Mouse (Mus musculus) limb, embryonic 14.5 days (tissue): ENCODE data around the gene Gm10563. TPM values are rescaled to one million over a fixed set of nuclear protein-coding genes. Genes with fewer than 3 reads are reported as not detected.
A peak's percentile ranks its signal among the peaks of the same experiment; 100 is the strongest.

Source experiments
- ATAC-seq: fragments of 200-750 bp; cut with Nextera tagmentation; 2 replicates; pipeline ENCODE4 v1.8.0; 2017; ENCODE audit warnings: low read depth, moderate number of reproducible peaks, moderate TSS enrichment; ENCODE audit not compliant: low FRiP score
- DNase-seq: peaks from one replicate; pipeline ENCODE4 v3.0.0-alpha.2; 2015; ENCODE audit warnings: low spot score
- H3K27ac ChIP-seq: fragments of 300-500 bp; sonication (generic); replicated peaks from 2 replicates; pipeline ENCODE4 v1.5.1; 2014; ENCODE audit warnings: low read depth, mild to moderate bottlenecking, low read length, moderate library complexity, mixed read lengths
- H3K27me3 ChIP-seq: fragments of 300-500 bp; sonication (generic); 2 replicates; pipeline ENCODE4 v1.6.1; 2014; ENCODE audit warnings: low read length, mixed read lengths; ENCODE audit not compliant: control insufficient read depth, insufficient read depth
- H3K36me3 ChIP-seq: fragments of 300-500 bp; sonication (generic); 2 replicates; pipeline ENCODE4 v1.6.1; 2014; ENCODE audit warnings: mild to moderate bottlenecking, low read length, moderate library complexity, mixed read lengths; ENCODE audit not compliant: control insufficient read depth, insufficient read depth
- H3K4me1 ChIP-seq: fragments of 300-500 bp; sonication (generic); 2 replicates; pipeline ENCODE4 v1.6.1; 2014; ENCODE audit warnings: antibody characterized with exemption, low read length, mixed read lengths; ENCODE audit not compliant: control insufficient read depth, insufficient read depth
- H3K4me2 ChIP-seq: fragments of 300-500 bp; sonication (generic); replicated peaks from 2 replicates; pipeline ENCODE4 v1.6.1; 2014; ENCODE audit warnings: low read depth, mild to moderate bottlenecking, low read length, moderate library complexity; ENCODE audit not compliant: severe bottlenecking
- H3K4me3 ChIP-seq: fragments of 300-500 bp; sonication (generic); replicated peaks from 2 replicates; pipeline ENCODE4 v1.5.1; 2014; ENCODE audit warnings: low read length
- H3K9ac ChIP-seq: fragments of 300-500 bp; sonication (generic); 2 replicates; pipeline ENCODE4 v1.6.1; 2014; ENCODE audit warnings: mild to moderate bottlenecking, low read depth, low read length, moderate library complexity; ENCODE audit not compliant: severe bottlenecking
- H3K9me3 ChIP-seq: fragments of 300-500 bp; sonication (generic); 2 replicates; pipeline ENCODE4 v1.6.1; 2016; ENCODE audit warnings: low read length; ENCODE audit not compliant: control insufficient read depth
- POLR2A ChIP-seq: fragments of 200-500 bp; IDR thresholded peaks from 2 replicates; pipeline ENCODE4 v1.8.0; 2012; ENCODE audit warnings: inconsistent platforms, mild to moderate bottlenecking, moderate library complexity, borderline replicate concordance; ENCODE audit not compliant: insufficient read depth, insufficient read length; ENCODE audit errors: extremely low read depth
- WGBS: fragments of 180-500 bp; shearing (Covaris S2); extraction: QIAGEN DNeasy Blood & Tissue Kit; methylation state at CpG from one replicate; pipeline ENCODE4 v1.1.7; 2014; 5-methylcytosine and 5-hydroxymethylcytosine counted together
- polyA plus RNA-seq, 2 experiments: library from polyadenylated mRNA; depleted of rRNA in 1 of 2; stranded (reverse) in 1 of 2; unstranded in 1 of 2; fragments of >200 nt; fragmentation: Nextera tagmentation in 1 of 2; extraction: Ambion mirVana in 1 of 2; gene quantifications; 2 replicates each; pipeline versions ENCODE4 v1.2.1 to v1.2.3; 2012 to 2014

The Gm10563 gene
- polyA plus RNA-seq, 2 experiments: not detected

GRCm38 (mm10) chr4:155591012-155591719 lies 54.0 kb downstream of the Gm10563 start:
- Histone ChIP-seq H3K9ac (no peak overlapping the region), H3K9me3 (no peaks in the 10 kb centered on the region), H3K4me3 (no peak overlapping the region), H3K4me1 (no peaks in the 10 kb centered on the region), H3K27me3 (no peaks in the 10 kb centered on the region), H3K27ac (no peak overlapping the region), H3K36me3 (peaks cover 47% of the 10 kb centered on the region), H3K4me2 (no peak overlapping the region)
- DNase-seq: no peak
- no peak for ATAC-seq
- no peak for TF ChIP-seq POLR2A
- WGBS: 88% methylated on average over 7 of the region's 7 CpGs

- DNase-seq (no peak), ATAC-seq (no peak)
- Histone ChIP-seq H3K4me2 (no peak overlapping the region), H3K4me3 (no peak overlapping the region), H3K9ac (no peak overlapping the region), H3K36me3 (peaks cover 65% of the 10 kb centered on the region), H3K27ac (no peak overlapping the region), H3K27me3 (no peaks in the 10 kb centered on the region), H3K4me1 (no peaks in the 10 kb centered on the region), H3K9me3 (no peaks in the 10 kb centered on the region)
- no peak for TF ChIP-seq POLR2A
- 91% methylated on average over 5 of the region's 5 CpGs for WGBS
These were observed 55.9 kb downstream of the Gm10563 start for GRCm38 (mm10) chr4:155589356-155589755.

GRCm38 (mm10) chr4:155582279-155582905 lies 62.8 kb downstream of the Gm10563 start:
- no peak for ATAC-seq
- WGBS: 91% methylated on average over 6 of the region's 6 CpGs

GRCm38 (mm10) chr4:155580420-155580819 lies 64.8 kb downstream of the Gm10563 start:
- H3K4me1 ChIP-seq: no peaks in the 10 kb centered on the region
- H3K4me3 ChIP-seq: no peak overlapping the region
- H3K4me2 ChIP-seq: no peak overlapping the region
- peak; percentile 22 for DNase-seq
- H3K27me3 ChIP-seq: no peaks in the 10 kb centered on the region
- 32% methylated on average over 1 of the region's 1 CpGs for WGBS
- no peak overlapping the region for H3K27ac ChIP-seq
- H3K36me3 ChIP-seq: peaks cover 66% of the 10 kb centered on the region
- TF ChIP-seq POLR2A: no peak
- H3K9me3 ChIP-seq: no peaks in the 10 kb centered on the region
- ATAC-seq: no peak
- no peak overlapping the region for H3K9ac ChIP-seq

More at GRCm38 (mm10) chr4:155582279-155582905, 62.8 kb downstream of the Gm10563 start:
- H3K27me3 ChIP-seq: no peaks in the 10 kb centered on the region
- H3K4me3 ChIP-seq: no peak overlapping the region
- no peak for DNase-seq
- no peak overlapping the region for H3K4me2 ChIP-seq
- H3K9ac ChIP-seq: no peak overlapping the region
- H3K9me3 ChIP-seq: no peaks in the 10 kb centered on the region
- no peak for TF ChIP-seq POLR2A
- no peak overlapping the region for H3K27ac ChIP-seq
- peaks cover 77% of the 10 kb centered on the region for H3K36me3 ChIP-seq
- H3K4me1 ChIP-seq: no peaks in the 10 kb centered on the region

GRCm38 (mm10) chr4:155578336-155579125 lies 66.7 kb downstream of the Gm10563 start:
- Histone ChIP-seq H3K9me3 (no peaks in the 10 kb centered on the region), H3K4me3 (no peak overlapping the region), H3K27me3 (no peaks in the 10 kb centered on the region), H3K36me3 (peaks cover 48% of the 10 kb centered on the region), H3K4me1 (no peaks in the 10 kb centered on the region), H3K4me2 (no peak overlapping the region), H3K9ac (no peak overlapping the region), H3K27ac (no peak overlapping the region)
- no peak for TF ChIP-seq POLR2A
- DNase-seq (no peak), ATAC-seq (no peak)
- whole genome bisulfite sequencing: 83% methylated on average over 7 of the region's 7 CpGs
